Mouse (Mus musculus) liver, embryonic 14.5 days (tissue): Measurements from ENCODE around the gene Gpr19.

Source experiments
- CTCF ChIP-seq: IDR thresholded peaks from 2 replicates; pipeline ENCODE4 v1.5.1; 2016; ENCODE audit warnings: antibody characterized with exemption, low read depth, control low read depth
- EP300 ChIP-seq: IDR thresholded peaks from 2 replicates; pipeline ENCODE4 v1.6.1; 2016; ENCODE audit warnings: antibody characterized with exemption, low read depth

DNA sequence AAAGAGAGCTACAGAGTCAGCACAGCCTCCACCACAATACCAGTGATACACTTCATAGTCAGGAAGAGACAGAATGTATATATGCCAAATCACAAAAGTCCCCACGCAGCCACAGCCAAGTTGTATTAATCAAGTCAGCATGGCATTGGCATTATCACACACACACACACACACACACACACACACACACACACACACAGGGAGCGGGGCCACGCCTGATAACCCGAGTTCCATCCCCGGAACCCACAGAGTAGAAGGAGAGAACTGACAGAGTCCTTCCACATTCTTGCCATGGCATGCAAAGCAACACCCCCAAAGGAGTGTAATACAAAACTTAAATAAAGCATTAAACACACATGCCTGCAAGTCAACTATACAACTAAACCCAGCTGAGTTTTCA, 18.8 kb downstream of the Gpr19 start:
- TF ChIP-seq CTCF (no peak), EP300 (no peak)
